Mouse (Mus musculus): ENCODE data around the gene Mrps9. TPM values are rescaled to one million over a fixed set of nuclear protein-coding genes. Genes with fewer than 3 reads are reported as not detected.

Mrps9 gene
- polyA plus RNA-seq, 1 experiment from 2014 or later: 42.2 TPM

GRCm38 (mm10) chr1:42915062-42915461 lies 64.0 kb downstream of the Mrps9 start:
- H3K4me3 ChIP-seq (replicated peaks): no peak overlapping the region
- H3K9ac ChIP-seq (replicated peaks): no peak overlapping the region
- H3K4me1 ChIP-seq (replicated peaks): no peaks in the 10 kb centered on the region
- H3K4me2 ChIP-seq (replicated peaks): no peak overlapping the region
- H3K36me3 ChIP-seq: no peaks in the 10 kb centered on the region
- H3K27me3 ChIP-seq: no peaks in the 10 kb centered on the region
- WGBS: 18% methylated on average over 4 of the region's 4 CpGs
- H3K9me3 ChIP-seq: no peaks in the 10 kb centered on the region
- H3K27ac ChIP-seq: no peak overlapping the region
- peak; percentile 88 for ATAC-seq

- H3K36me3 ChIP-seq: no peaks in the 10 kb centered on the region
- WGBS: 81% methylated on average over 7 of the region's 7 CpGs
- ATAC-seq: no peak
These were observed 65.7 kb downstream of the Mrps9 start for GRCm38 (mm10) chr1:42916719-42917118.

GRCm38 (mm10) chr1:42917908-42918307 lies 66.9 kb downstream of the Mrps9 start:
- Histone ChIP-seq H3K4me3 (replicated peaks) (no peak overlapping the region), H3K9me3 (no peaks in the 10 kb centered on the region)

More at GRCm38 (mm10) chr1:42916719-42917118, 65.7 kb downstream of the Mrps9 start:
- Histone ChIP-seq H3K9ac (replicated peaks) (no peak overlapping the region), H3K9me3 (no peaks in the 10 kb centered on the region), H3K27ac (no peak overlapping the region), H3K4me2 (replicated peaks) (no peak overlapping the region), H3K27me3 (no peaks in the 10 kb centered on the region), H3K4me1 (replicated peaks) (no peaks in the 10 kb centered on the region), H3K4me3 (replicated peaks) (no peak overlapping the region)

GRCm38 (mm10) chr1:42923924-42924323 lies 72.9 kb downstream of the Mrps9 start:
- WGBS: 29% methylated on average over 5 of the region's 5 CpGs
- Histone ChIP-seq H3K4me2 (replicated peaks) (no peak overlapping the region), H3K4me1 (replicated peaks) (peaks cover 7% of the 10 kb centered on the region)

More at GRCm38 (mm10) chr1:42917908-42918307, 66.9 kb downstream of the Mrps9 start:
- H3K36me3 ChIP-seq: no peaks in the 10 kb centered on the region
- no peak overlapping the region for H3K27ac ChIP-seq
- no peaks in the 10 kb centered on the region for H3K27me3 ChIP-seq
- H3K9ac ChIP-seq (replicated peaks): no peak overlapping the region
- no peak overlapping the region for H3K4me2 ChIP-seq (replicated peaks)
- ATAC-seq: no peak
- 24% methylated on average over 4 of the region's 4 CpGs for WGBS
- no peaks in the 10 kb centered on the region for H3K4me1 ChIP-seq (replicated peaks)

GRCm38 (mm10) chr1:42933613-42934012 lies 82.6 kb downstream of the Mrps9 start:
- WGBS: 96% methylated on average over 1 of the region's 1 CpGs
- Histone ChIP-seq H3K36me3 (no peaks in the 10 kb centered on the region), H3K4me1 (replicated peaks) (no peaks in the 10 kb centered on the region), H3K27ac (no peak overlapping the region), H3K9me3 (no peaks in the 10 kb centered on the region), H3K9ac (replicated peaks) (no peak overlapping the region), H3K27me3 (no peaks in the 10 kb centered on the region), H3K4me2 (replicated peaks) (no peak overlapping the region), H3K4me3 (replicated peaks) (no peak overlapping the region)
- no peak for ATAC-seq

More at GRCm38 (mm10) chr1:42923924-42924323, 72.9 kb downstream of the Mrps9 start:
- Histone ChIP-seq H3K27me3 (no peaks in the 10 kb centered on the region), H3K9ac (replicated peaks) (no peak overlapping the region), H3K27ac (no peak overlapping the region), H3K9me3 (no peaks in the 10 kb centered on the region), H3K36me3 (no peaks in the 10 kb centered on the region), H3K4me3 (replicated peaks) (no peak overlapping the region)
- peak; percentile 43; the same call in 1 of the 2 replicates for ATAC-seq

GRCm38 (mm10) chr1:42948486-42948885 lies 97.5 kb downstream of the Mrps9 start:
- Histone ChIP-seq H3K36me3 (no peaks in the 10 kb centered on the region), H3K27me3 (no peaks in the 10 kb centered on the region), H3K4me1 (replicated peaks) (no peaks in the 10 kb centered on the region), H3K27ac (no peak overlapping the region), H3K9me3 (no peaks in the 10 kb centered on the region), H3K4me2 (replicated peaks) (no peak overlapping the region), H3K4me3 (replicated peaks) (no peak overlapping the region), H3K9ac (replicated peaks) (no peak overlapping the region)
- ATAC-seq: no peak
- 90% methylated on average over 4 of the region's 4 CpGs for WGBS

GRCm38 (mm10) chr1:42952734-42953481 lies 101.9 kb downstream of the Mrps9 start, which contains the start of gene Gpr45:
Gene Gpr45, plus strand, starts transcription at chr1:42952872.
- 1% methylated on average over 39 of the region's 71 CpGs for WGBS
- Histone ChIP-seq H3K36me3 (no peaks in the 10 kb centered on the region), H3K9ac (replicated peaks) (peak within 1 kb of the TSS; percentile 91), H3K27me3 (no peaks in the 10 kb centered on the region), H3K27ac (peak within 1 kb of the TSS; percentile 89), H3K9me3 (no peaks in the 10 kb centered on the region), H3K4me3 (replicated peaks) (peak within 1 kb of the TSS; percentile 67), H3K4me1 (replicated peaks) (peaks cover 12% of the 10 kb centered on the region), H3K4me2 (replicated peaks) (peak within 1 kb of the TSS; percentile 71)
- ATAC-seq: peak; percentile 94

- no peaks in the 10 kb centered on the region for H3K36me3 ChIP-seq
- peaks cover 12% of the 10 kb centered on the region for H3K4me1 ChIP-seq (replicated peaks)
- peak overlapping the region; percentile 89 for H3K27ac ChIP-seq
- H3K27me3 ChIP-seq: no peaks in the 10 kb centered on the region
- H3K9me3 ChIP-seq: no peaks in the 10 kb centered on the region
- WGBS: 2% methylated on average over 16 of the region's 16 CpGs
- ATAC-seq: peak; percentile 72
- peak overlapping the region; percentile 67 for H3K4me3 ChIP-seq (replicated peaks)
- H3K4me2 ChIP-seq (replicated peaks): peak overlapping the region; percentile 71
- H3K9ac ChIP-seq (replicated peaks): peak overlapping the region; percentile 91
These were observed 102.4 kb downstream of the Mrps9 start for GRCm38 (mm10) chr1:42953482-42953822.

Other genes starting within 250 kb of the Mrps9 start
- 28.2 and 28.4 TPM in 2 replicates for gene Pou3f3, start 155.5 kb upstream of the Mrps9 start, polyA plus RNA-seq (2015; fragmentation: Nextera tagmentation; extraction: Ambion mirVana)
- gene Gpr45, start 101.6 kb downstream of the Mrps9 start, polyA plus RNA-seq (2015; fragmentation: Nextera tagmentation; extraction: Ambion mirVana): 17.3 and 19.7 TPM in 2 replicates
- gene Tgfbrap1, start 247.4 kb downstream of the Mrps9 start, polyA plus RNA-seq (2015; fragmentation: Nextera tagmentation; extraction: Ambion mirVana): 16.7 TPM in 2 replicates
- 50.0 and 50.3 TPM in 2 replicates for gene AI597479, start 247.5 kb downstream of the Mrps9 start, polyA plus RNA-seq (2015; fragmentation: Nextera tagmentation; extraction: Ambion mirVana)

Measured in midbrain, embryonic 13.5 days (tissue).